Mouse (Mus musculus): ENCODE measurements around the gene Azin2.

The Azin2 gene

DNA sequence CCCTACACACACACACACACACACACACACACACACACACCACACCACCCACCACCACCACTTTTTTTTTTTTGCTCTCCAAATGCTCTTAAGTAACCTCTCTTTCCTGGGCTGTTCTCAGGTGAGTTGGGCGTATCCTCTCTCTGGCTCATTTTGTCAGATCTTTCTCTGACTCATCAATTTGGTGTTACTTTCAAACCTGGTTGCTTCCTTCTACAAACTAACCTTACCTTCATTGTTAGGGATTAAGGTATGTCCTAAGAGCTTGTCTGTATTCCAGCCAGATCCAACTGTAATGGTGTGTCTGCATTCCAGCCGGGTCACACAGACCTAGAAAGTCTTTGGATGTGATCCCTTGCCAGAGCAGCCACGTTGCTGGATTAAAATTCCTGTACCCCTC, 15.0 kb upstream of the Azin2 start:
- DNase-seq (ENCODE audit: low spot score) = no peak

GRCm38 (mm10) chr4:128976577-128976976, 14.3 kb upstream of the Azin2 start:
- DNase-seq (ENCODE audit: low spot score) = no peak

- DNase-seq (ENCODE audit: low spot score) = no peak
These were observed 12.4 kb upstream of the Azin2 start for GRCm38 (mm10) chr4:128974677-128975076.

DNA sequence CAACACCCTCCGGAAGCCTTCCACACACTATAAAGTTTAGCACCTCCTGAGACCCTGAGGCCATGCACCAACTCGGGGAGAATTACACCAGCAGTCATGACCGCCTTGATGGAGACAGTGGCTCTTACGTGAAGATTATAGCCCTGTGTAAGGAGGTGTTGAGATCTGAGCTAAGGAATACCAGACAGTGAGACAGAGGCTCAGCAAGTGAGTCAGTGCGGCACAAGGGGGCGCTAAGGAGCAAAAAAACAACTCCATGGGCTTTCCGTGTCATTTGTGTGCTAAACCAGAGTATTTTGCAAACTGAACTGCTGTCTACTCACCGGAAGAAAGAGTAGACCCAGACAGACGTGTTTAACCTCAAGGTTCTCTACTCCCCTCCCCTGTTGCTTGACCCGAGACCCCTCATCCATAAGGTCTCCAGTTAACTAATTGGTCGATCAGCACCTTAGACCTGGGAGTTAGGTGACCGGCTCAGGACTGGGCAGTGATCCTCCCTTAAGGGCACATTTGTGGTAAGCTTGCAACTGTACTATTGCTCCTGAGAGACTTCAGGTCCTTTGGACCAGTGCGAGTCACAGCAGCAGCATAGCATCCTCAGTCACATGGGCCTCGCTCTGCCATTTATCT, 8.9 kb upstream of the Azin2 start:
- DNase-seq (ENCODE audit: low spot score) = peak; percentile 55

GRCm38 (mm10) chr4:128970417-128970807, 8.2 kb upstream of the Azin2 start:
- DNase-seq (ENCODE audit: low spot score) = no peak

GRCm38 (mm10) chr4:128969607-128970416, 7.6 kb upstream of the Azin2 start:
- DNase-seq (ENCODE audit: low spot score) = no peak

DNA sequence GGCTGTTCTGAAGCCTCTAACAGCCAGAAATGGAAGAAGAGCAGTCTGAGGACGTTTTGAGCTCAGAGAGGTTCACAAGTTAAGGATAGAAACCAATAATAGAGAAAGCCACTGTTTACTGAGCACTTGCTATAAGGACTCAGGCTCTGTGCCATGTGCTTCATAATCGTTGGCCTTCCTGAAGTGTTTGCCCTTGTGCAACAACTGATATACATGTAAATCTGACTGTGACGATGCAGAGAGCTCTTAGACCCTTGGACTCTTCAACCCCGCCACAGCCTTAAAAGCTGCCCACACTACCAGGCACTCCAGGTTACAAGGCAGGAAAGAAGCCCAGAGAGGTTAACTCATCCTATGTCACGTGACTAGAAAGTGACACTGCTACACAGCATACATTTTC, 6.8 kb upstream of the Azin2 start:
- DNase-seq (ENCODE audit: low spot score) = no peak

GRCm38 (mm10) chr4:128966751-128967150, 4.5 kb upstream of the Azin2 start:
- no peak for DNase-seq (ENCODE audit: low spot score)

DNA sequence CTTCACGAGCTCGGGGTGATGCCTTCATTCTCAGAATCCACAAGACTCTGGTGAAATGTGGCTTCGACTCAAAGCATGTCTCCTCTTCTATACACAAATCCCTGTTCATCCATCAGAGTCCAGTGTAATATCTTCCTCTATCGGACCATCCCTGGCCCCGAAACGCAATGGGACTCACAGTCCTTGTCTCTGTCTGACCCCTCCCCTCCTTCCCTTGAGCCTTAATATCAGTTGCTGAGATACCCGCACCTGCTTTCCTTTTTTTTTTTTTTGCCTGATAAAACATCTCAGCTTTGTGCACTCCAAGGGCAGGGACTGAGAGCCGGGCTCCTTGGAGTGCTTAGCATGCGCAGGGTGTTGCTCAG, 666 bp upstream of the Azin2 start:
- DNase-seq (ENCODE audit: low spot score) = no peak

- no peak for DNase-seq (ENCODE audit: low spot score)
These were observed 777 bp downstream of the Azin2 start for GRCm38 (mm10) chr4:128961301-128962028.

DNA sequence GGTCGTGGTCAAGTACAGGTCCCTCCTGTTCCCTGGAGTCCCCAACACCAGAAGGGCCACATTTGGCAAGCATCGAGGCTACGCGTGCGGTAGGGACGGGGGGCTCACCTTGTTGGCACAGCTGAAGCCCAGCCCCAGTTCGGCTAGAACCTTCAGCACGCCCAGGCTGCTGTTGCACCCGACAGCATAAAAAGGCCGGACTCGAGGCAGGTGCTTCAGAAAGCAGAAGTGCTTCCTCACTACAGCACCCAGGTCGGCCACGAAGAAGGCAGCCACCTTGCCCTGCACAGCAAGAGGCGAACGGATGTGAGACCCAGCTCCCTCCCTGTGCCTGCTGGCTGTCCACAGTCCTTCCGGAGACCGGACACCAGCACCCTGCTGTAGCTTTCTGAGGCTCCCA, 2.6 kb downstream of the Azin2 start:
- DNase-seq (ENCODE audit: low spot score) = no peak

DNA sequence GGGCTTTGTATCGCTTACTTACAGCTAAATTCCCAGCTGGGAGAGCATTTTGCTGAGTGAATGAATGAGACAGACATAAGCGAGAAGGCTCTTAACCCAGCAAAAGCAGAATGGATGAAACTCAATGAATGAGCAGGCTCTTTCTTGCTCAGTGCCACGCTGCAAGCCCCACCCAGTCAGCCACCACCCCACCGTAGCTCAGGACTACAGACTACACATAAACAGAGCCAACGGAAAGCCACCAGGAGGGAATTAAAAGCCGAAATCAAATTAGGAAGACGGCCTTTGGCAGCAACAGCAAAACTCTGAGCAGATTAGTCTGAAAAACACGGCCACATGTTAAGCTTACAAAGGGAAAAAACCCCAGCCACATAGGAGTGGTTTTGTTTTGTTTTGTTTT, 3.4 kb downstream of the Azin2 start:
- no peak for DNase-seq (ENCODE audit: low spot score)

DNA sequence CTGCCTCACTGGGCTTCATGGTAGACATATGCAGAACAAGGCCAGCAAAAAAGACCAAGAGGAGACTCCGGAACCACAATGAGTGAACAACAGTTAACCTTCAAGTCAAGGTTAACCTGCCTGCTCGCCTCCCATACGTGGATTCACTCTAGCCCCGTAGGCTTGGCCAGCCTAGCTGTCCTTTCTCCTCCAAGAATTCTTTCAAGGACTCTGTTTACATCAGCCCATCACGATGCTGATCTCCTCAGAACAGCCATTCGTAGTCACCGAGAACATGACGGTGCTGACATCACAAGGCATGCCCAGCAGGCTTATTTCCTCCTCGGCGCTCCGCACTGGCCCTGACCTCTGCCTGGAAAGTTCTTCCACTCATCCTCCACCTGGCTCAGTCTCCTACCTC, 4.1 kb downstream of the Azin2 start:
- no peak for DNase-seq (ENCODE audit: low spot score)

GRCm38 (mm10) chr4:128957155-128957911, 4.9 kb downstream of the Azin2 start:
- peak; percentile 34 for DNase-seq (ENCODE audit: low spot score)

DNA sequence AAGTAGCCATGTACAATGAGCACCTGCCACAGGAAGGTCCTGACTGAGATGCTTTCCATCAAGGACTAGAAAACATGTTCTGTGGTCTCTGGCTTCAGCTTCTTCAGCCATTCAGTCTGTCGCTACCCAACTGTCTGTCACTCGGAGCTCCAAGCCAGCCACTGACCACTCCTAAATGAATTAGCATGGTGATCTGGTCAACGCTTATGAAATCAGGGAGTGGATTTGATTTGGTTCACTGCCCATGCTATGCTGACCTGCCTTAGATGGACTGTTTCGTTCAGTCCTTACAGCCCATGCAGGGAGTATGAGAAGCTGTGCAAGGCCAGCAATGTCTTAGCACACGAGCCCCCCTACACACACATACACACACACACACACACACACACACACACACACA, 8.4 kb downstream of the Azin2 start:
- no peak for DNase-seq (ENCODE audit: low spot score)

GRCm38 (mm10) chr4:128950461-128950860, 11.8 kb downstream of the Azin2 start:
- no peak for DNase-seq (ENCODE audit: low spot score)

- peak; percentile 52 for DNase-seq (ENCODE audit: low spot score)
These were observed 12.7 kb downstream of the Azin2 start for GRCm38 (mm10) chr4:128949470-128950005.

DNA sequence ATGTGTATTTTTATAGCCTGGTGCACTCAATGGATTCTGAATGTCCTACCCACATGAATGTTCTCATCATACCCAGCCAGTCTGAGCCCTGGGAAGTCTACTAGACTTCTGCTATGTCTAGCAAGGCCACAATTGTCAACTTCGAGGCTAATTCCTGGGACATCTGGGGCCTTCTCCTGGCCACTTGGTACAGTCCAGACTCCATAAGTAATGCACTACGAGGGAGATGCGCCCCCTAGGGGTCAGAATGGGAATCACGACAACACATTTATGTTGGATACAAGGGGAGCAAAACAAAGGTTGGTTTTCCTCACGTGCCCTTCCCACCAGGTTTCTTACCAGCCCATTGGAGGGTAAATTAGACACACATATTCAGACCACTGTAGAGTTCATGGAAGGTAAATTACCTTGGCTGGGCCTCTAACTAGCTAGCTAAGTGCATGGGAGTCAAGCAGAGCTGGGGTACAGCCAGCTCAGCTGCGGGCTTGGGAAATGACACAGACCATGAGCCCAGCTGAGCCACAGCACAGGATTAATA, 14.0 kb downstream of the Azin2 start:
- peak; percentile 16 for DNase-seq (ENCODE audit: low spot score)

DNA sequence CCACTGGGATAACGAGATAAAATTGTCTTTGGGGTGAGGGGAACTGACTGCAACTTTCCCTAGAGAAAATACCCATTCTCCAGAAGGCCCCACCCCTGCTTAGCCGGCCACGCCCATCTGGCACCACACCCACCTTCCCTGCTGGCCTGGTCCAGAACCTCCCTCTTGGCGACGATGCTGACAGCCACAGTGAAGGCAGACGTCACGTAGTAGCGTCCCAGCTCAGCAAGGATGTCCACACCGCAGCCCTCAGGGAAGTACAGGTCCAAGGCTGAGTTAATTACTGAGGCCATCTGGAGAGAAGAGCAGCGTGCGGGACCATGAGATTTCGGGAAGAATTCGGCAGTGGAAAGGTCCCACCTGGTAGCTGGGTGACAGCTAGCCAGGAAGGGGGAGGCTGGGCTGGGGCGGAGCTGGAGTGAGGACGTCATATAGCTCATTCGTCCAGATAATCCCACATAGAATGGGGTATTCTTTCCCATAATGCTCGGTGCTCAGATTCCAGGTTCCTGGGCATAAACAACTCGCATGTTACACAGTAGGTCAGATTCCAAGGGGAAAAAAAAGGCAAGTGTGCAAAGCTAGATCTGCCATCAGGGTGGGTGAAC, 14.8 kb downstream of the Azin2 start:
- no peak for DNase-seq (ENCODE audit: low spot score)

DNA sequence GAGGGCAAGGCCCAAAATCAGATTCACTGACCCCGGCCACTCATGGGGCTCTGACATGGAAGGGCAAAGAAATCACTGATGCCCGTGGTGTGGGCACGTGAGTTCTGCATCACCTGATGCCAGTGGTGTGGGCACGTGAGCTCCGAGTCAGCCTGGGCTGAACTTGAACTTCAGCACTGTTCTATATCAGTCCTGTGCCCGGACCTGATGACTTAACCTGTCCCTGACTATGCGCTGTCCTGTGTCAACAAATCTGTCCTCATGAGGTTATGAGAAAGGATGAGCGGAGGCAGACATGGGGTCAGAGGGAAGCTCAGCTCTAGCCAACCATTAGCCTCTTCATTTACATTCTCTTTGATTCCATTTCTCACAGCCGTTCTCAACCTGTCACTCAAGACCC, 15.5 kb downstream of the Azin2 start:
- DNase-seq (ENCODE audit: low spot score) = no peak

DNA sequence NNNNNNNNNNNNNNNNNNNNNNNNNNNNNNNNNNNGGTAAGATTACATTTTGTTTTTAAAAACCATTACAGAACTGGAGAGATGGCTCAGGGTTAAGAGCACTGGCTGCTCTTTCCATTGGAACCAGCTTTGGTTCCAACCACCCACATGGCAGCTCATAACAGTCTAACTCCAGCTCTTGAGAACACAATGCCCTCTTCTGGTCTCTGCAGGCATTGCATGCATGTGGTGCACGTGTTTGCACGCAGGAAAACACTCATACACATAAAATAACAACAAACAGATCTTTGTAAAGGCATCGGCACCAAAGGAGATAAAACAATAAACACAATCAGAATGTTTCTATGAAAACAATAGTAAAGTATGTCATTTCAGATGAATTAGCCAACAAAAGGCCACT, 19.9 kb downstream of the Azin2 start:
- no peak for DNase-seq (ENCODE audit: low spot score)
